Mouse (Mus musculus) heart, embryonic 10.5 days (tissue): Measurements from ENCODE around the gene Ugt1a6a. TPM values are rescaled to one million over a fixed set of nuclear protein-coding genes. Genes with fewer than 3 reads are reported as not detected.

ENCODE experiments used
- DNase-seq: peaks from one replicate; pipeline ENCODE4 v3.0.0-alpha.2; 2017; ENCODE audit warnings: low spot score
- H3K27ac ChIP-seq: fragments of 300-500 bp; sonication (generic); 2 replicates; pipeline ENCODE4 v1.5.1; 2016; ENCODE audit warnings: mild to moderate bottlenecking
- H3K27me3 ChIP-seq: fragments of 300-500 bp; sonication (generic); 2 replicates; pipeline ENCODE4 v1.6.1; 2016; ENCODE audit warnings: mild to moderate bottlenecking; ENCODE audit not compliant: poor library complexity, insufficient read depth, severe bottlenecking
- H3K36me3 ChIP-seq: fragments of 300-500 bp; sonication (generic); 2 replicates; pipeline ENCODE4 v1.6.1; 2016; ENCODE audit warnings: mild to moderate bottlenecking, moderate library complexity
- H3K4me1 ChIP-seq: fragments of 300-500 bp; sonication (generic); 2 replicates; pipeline ENCODE4 v1.6.1; 2016; ENCODE audit warnings: mild to moderate bottlenecking
- H3K4me3 ChIP-seq: fragments of 300-500 bp; sonication (generic); 2 replicates; pipeline ENCODE4 v1.5.1; 2016; ENCODE audit warnings: mild to moderate bottlenecking, moderate library complexity
- H3K9me3 ChIP-seq: fragments of 300-500 bp; sonication (generic); 2 replicates; pipeline ENCODE4 v1.6.1; 2016; ENCODE audit warnings: mild to moderate bottlenecking, moderate library complexity
- WGBS: fragments of 180-500 bp; shearing (Covaris S2); methylation state at CpG from one replicate; pipeline ENCODE4 v1.1.7; 2016; 5-methylcytosine and 5-hydroxymethylcytosine counted together
- polyA plus RNA-seq: library from polyadenylated mRNA; unstranded; fragments of >200 nt; fragmentation: Nextera tagmentation; extraction: Ambion mirVana; gene quantifications from 2 replicates; pipeline ENCODE4 v1.2.1, GENCODE M21; 2016

The Ugt1a6a gene
- polyA plus RNA-seq, 1 experiment from 2014 or later, result not detected

DNA sequence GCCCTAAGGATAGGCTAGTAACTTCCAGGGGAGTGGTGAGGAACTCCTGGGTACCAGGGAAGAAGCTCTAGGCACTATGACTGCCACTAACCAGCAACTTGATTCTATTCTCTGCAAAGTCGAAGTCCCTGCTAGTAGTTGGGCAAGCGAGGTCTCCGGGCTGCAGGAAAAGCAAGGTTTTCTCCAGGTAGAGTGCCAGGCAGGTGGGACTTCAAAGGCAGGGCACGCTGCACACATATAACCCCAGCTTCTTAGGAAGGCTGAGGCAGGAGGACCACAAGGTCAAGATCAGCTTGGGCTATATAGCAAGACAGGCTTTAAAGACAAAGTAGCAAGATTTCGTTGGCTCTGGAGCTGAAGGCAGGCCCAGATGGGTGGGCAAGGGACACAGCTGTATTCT is 129.2 kb downstream of the Ugt1a6a start:
- H3K4me1 ChIP-seq, result peaks cover 19% of the 10 kb centered on the region
- H3K27me3 ChIP-seq, result no peaks in the 10 kb centered on the region
- whole genome bisulfite sequencing, result 89% methylated on average over 5 of the region's 5 CpGs
- H3K9me3 ChIP-seq, result peaks cover 24% of the 10 kb centered on the region; the same call in 1 of the 2 replicates
- H3K4me3 ChIP-seq, result no peak overlapping the region
- no peak overlapping the region for H3K27ac ChIP-seq
- peak; percentile 88 for DNase-seq
- H3K36me3 ChIP-seq, result peaks cover 92% of the 10 kb centered on the region

DNA sequence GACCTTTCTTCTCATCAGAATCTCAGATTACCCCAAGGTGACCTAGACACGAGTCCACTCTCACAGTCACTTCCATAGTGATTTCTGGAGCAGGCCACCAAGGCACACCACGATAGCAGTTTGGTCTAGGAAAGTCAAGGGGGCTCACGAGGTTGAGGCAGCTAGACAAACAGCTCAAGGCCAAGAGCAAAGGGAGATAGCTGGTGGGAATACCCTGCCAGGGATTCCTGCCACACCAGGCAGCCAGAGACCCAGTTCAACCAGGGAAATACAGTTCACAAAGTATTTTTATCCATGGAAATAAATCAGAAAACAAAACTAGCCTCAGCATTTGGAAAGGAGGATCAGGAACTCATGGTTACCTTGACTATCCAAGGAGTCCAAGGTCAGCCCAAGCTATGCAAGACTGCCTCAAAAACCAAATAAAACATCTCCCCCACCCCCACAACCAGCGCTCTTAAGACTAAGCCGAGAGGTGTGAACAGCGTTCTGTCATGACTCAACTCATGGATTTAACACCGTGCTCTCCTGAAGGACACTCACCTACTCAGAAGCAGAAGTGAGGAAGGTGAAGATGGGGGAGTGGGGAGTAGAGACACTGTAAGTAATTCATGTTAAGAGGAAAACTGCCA is 129.7 kb downstream of the Ugt1a6a start:
- 80% methylated on average over 7 of the region's 7 CpGs for WGBS
- Histone ChIP-seq H3K4me3 (no peak overlapping the region), H3K27ac (no peak overlapping the region), H3K27me3 (no peaks in the 10 kb centered on the region), H3K9me3 (peaks cover 20% of the 10 kb centered on the region; the same call in 1 of the 2 replicates), H3K36me3 (peaks cover 97% of the 10 kb centered on the region), H3K4me1 (peaks cover 16% of the 10 kb centered on the region)
- no peak for DNase-seq

DNA sequence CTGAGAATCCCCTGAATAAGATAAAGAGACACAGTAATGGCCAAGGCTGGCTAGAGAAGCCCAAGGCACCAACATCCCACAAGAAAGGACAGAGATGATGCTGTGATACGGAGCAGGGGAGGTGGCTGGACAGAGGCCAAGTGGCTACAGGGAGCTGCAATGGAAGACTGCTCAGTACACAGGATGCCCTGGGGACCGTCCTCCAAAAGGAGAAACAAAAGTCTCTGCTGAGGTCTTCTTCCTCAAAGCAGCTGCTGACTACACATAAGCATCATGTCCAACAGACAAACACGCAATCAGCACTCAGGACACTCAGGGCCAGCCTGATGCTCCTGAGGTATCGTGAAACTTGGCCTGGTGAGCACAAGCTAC is 130.2 kb downstream of the Ugt1a6a start:
- DNase-seq, result no peak
- H3K4me1 ChIP-seq, result peaks cover 11% of the 10 kb centered on the region
- peaks cover 97% of the 10 kb centered on the region for H3K36me3 ChIP-seq
- H3K4me3 ChIP-seq, result no peak overlapping the region
- peaks cover 18% of the 10 kb centered on the region; the same call in 1 of the 2 replicates for H3K9me3 ChIP-seq
- WGBS, result 77% methylated on average over 4 of the region's 4 CpGs
- H3K27ac ChIP-seq, result no peak overlapping the region
- H3K27me3 ChIP-seq, result no peaks in the 10 kb centered on the region

DNA sequence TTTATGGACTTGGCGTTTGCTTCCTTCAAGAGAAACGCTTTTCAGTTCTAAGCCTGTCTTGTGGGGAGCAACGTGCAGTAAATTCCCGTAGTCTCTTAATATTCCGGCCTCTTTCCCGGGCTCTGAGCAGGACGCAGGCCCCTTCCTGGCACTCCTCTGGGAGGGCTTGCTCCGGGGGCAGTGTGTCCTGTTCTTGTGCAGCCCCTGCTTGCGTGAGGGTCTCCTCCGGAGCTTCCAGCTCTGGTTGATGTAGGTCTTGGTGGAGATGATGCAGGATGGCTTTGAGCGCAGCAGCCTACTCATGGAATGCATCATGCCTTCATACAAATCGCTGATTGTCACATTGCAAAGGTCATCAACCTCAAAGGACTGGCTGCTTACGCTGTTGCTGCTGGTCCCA is 131.5 kb downstream of the Ugt1a6a start:
- Histone ChIP-seq H3K27ac (no peak overlapping the region), H3K27me3 (no peaks in the 10 kb centered on the region), H3K4me3 (no peak overlapping the region), H3K4me1 (0 out of 2 replicates have a peak, but pooled peaks cover 5% of the 10 kb centered on the region), H3K36me3 (peaks cover 91% of the 10 kb centered on the region), H3K9me3 (peaks cover 13% of the 10 kb centered on the region; the same call in 1 of the 2 replicates)
- WGBS, result 88% methylated on average over 13 of the region's 13 CpGs
- DNase-seq, result no peak

DNA sequence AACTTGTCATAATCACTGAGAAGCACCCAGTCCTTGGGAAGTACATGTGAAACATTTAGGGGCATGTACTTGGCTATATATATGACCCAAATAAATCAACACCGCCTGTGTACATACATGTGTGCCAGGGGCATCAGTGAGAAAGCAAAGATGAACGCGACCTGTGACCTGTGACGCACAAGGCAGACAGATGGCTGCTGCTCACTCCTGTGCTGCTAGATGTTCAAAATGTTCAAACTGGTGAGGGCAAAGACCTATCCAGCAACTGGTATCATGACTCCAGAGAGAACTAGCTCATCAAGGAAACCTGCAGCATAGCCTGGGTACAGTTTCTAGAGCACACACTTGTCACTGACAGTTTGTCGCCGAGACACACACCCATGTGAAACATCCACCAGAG is 132.9 kb downstream of the Ugt1a6a start:
- 95% methylated on average over 6 of the region's 6 CpGs for WGBS
- no peaks in the 10 kb centered on the region for H3K27me3 ChIP-seq
- no peak overlapping the region for H3K27ac ChIP-seq
- H3K4me1 ChIP-seq, result 0 out of 2 replicates have a peak, but pooled peaks cover 5% of the 10 kb centered on the region
- no peak for DNase-seq
- H3K4me3 ChIP-seq, result no peak overlapping the region
- peaks cover 91% of the 10 kb centered on the region for H3K36me3 ChIP-seq
- peaks cover 13% of the 10 kb centered on the region; the same call in 1 of the 2 replicates for H3K9me3 ChIP-seq

DNA sequence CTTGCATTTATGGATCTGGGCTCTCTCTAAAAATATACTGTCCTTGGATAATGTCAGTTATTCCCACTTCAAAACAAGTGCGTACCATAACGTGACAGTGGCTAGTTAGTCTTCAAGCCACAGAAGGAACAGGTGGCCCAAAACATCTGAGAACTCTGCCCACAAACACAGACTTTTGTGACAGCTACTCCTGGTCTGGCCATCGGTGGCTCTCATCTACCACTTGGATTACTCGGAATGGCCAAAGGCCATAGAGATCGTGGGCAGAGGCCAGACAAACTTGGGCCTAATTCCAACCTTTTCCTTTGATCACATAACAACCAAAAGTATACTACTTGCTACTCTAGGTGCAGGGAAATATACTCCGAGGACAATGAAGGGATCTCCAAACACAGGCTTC is 133.5 kb downstream of the Ugt1a6a start:
- peaks cover 91% of the 10 kb centered on the region for H3K36me3 ChIP-seq
- H3K27ac ChIP-seq, result no peak overlapping the region
- WGBS, result 83% methylated on average over 6 of the region's 6 CpGs
- DNase-seq, result no peak
- H3K4me1 ChIP-seq, result 0 out of 2 replicates have a peak, but pooled peaks cover 5% of the 10 kb centered on the region
- H3K9me3 ChIP-seq, result peaks cover 13% of the 10 kb centered on the region; the same call in 1 of the 2 replicates
- no peak overlapping the region for H3K4me3 ChIP-seq
- no peaks in the 10 kb centered on the region for H3K27me3 ChIP-seq

Other genes starting within 250 kb of the Ugt1a6a start
- gene Usp40, start 126.3 kb upstream of the Ugt1a6a start, polyA plus RNA-seq, result 33.5 and 34.5 TPM in 2 replicates
- not detected in 2 replicates for gene Ugt1a10, start 79.4 kb upstream of the Ugt1a6a start, polyA plus RNA-seq
- gene Ugt1a9, start 64.0 kb upstream of the Ugt1a6a start, polyA plus RNA-seq, result not detected in 2 replicates
- gene Ugt1a8, start 47.0 kb upstream of the Ugt1a6a start, polyA plus RNA-seq, result not detected in 2 replicates
- 0.30 and 0.79 TPM in 2 replicates for gene Ugt1a7c, start 39.7 kb upstream of the Ugt1a6a start, polyA plus RNA-seq
- gene Ugt1a6b, start 31.6 kb upstream of the Ugt1a6a start, polyA plus RNA-seq, result not detected in 2 replicates
- not detected in 2 replicates for gene Ugt1a5, start 31.2 kb downstream of the Ugt1a6a start, polyA plus RNA-seq
- gene Ugt1a2, start 65.8 kb downstream of the Ugt1a6a start, polyA plus RNA-seq, result 0.13 TPM in 1 of 2 replicates, not detected in the other
- 8.1 and 9.9 TPM in 2 replicates for gene Dnajb3, start 71.0 kb downstream of the Ugt1a6a start, polyA plus RNA-seq
- gene Ugt1a1, start 77.2 kb downstream of the Ugt1a6a start, polyA plus RNA-seq, result not detected in 2 replicates
- gene Mroh2a, start 92.2 kb downstream of the Ugt1a6a start, polyA plus RNA-seq, result 0.58 and 0.82 TPM in 2 replicates
- gene Hjurp, start 142.8 kb downstream of the Ugt1a6a start, polyA plus RNA-seq, result 143 and 155 TPM in 2 replicates
- 0.11 and 0.15 TPM in 2 replicates for gene Trpm8, start 142.9 kb downstream of the Ugt1a6a start, polyA plus RNA-seq